Mouse (Mus musculus) midbrain, postnatal 0 days (tissue): ENCODE measurements at regions not wholly inside any gene's neighbourhood (a gene's known extent, or its start where the extent isn't known, plus 50 kb on each side); places are given as distances from the start of the nearest gene placed in this dataset.

Experiments
- ATAC-seq: fragments of 200-750 bp; cut with Nextera tagmentation; 2 replicates; pipeline ENCODE4 v1.8.0; 2017; ENCODE audit warnings: moderate number of reproducible peaks, mild to moderate bottlenecking, moderate TSS enrichment, moderate library complexity; ENCODE audit not compliant: low FRiP score
- DNase-seq: peaks from one replicate; pipeline ENCODE4 v3.0.0-alpha.2; 2015; ENCODE audit warnings: low spot score
- H3K27ac ChIP-seq: fragments of 300-500 bp; sonication (generic); 2 replicates; pipeline ENCODE4 v1.5.1; 2014; ENCODE audit warnings: low read depth, mild to moderate bottlenecking, low read length, mixed read lengths
- H3K27me3 ChIP-seq: fragments of 300-500 bp; sonication (generic); 2 replicates; pipeline ENCODE4 v1.6.1; 2014; ENCODE audit warnings: low read length, control low read depth, mixed read lengths; ENCODE audit not compliant: insufficient read depth
- H3K36me3 ChIP-seq: fragments of 300-500 bp; sonication (generic); 2 replicates; pipeline ENCODE4 v1.6.1; 2014; ENCODE audit warnings: low read length, control low read depth, mixed read lengths; ENCODE audit not compliant: insufficient read depth
- H3K4me1 ChIP-seq: fragments of 300-500 bp; sonication (generic); 2 replicates; pipeline ENCODE4 v1.6.1; 2014; ENCODE audit warnings: mild to moderate bottlenecking, control low read depth, antibody characterized with exemption, low read length, mixed read lengths; ENCODE audit not compliant: insufficient read depth
- H3K4me2 ChIP-seq: fragments of 300-500 bp; sonication (generic); 2 replicates; pipeline ENCODE4 v1.6.1; 2014; ENCODE audit warnings: low read depth, mild to moderate bottlenecking, low read length, mixed read lengths; ENCODE audit not compliant: poor library complexity, severe bottlenecking
- H3K4me3 ChIP-seq: fragments of 300-500 bp; sonication (generic); 2 replicates; pipeline ENCODE4 v1.5.1; 2014; ENCODE audit warnings: low read depth, mild to moderate bottlenecking, low read length, moderate library complexity
- H3K9ac ChIP-seq: fragments of 300-500 bp; sonication (generic); replicated peaks from 2 replicates; pipeline ENCODE4 v1.6.1; 2014; ENCODE audit warnings: mild to moderate bottlenecking, low read length, moderate library complexity, mixed read lengths; ENCODE audit not compliant: poor library complexity, severe bottlenecking
- H3K9me3 ChIP-seq: fragments of 300-500 bp; sonication (generic); 2 replicates; pipeline ENCODE4 v1.6.1; 2016; ENCODE audit warnings: low read length, control low read depth
- CTCF ChIP-seq: IDR thresholded peaks from 2 replicates; pipeline ENCODE4 v1.5.1; 2016; ENCODE audit warnings: antibody characterized with exemption, mild to moderate bottlenecking
- WGBS: fragments of 180-500 bp; shearing (Covaris S2); extraction: QIAGEN DNeasy Blood & Tissue Kit; methylation state at CpG from one replicate; pipeline ENCODE4 v1.1.7; 2014; 5-methylcytosine and 5-hydroxymethylcytosine counted together

- H3K4me1 ChIP-seq: no peaks in the 10 kb centered on the region
- ATAC-seq: no peak
- H3K4me2 ChIP-seq: no peak overlapping the region
- 90% methylated on average over 3 of the region's 3 CpGs for WGBS
- no peak for DNase-seq
- no peak for TF ChIP-seq CTCF
- no peaks in the 10 kb centered on the region for H3K36me3 ChIP-seq
- H3K27me3 ChIP-seq: no peaks in the 10 kb centered on the region
- H3K9ac ChIP-seq: no peak overlapping the region
- no peak overlapping the region for H3K27ac ChIP-seq
- no peak overlapping the region for H3K4me3 ChIP-seq
- no peaks in the 10 kb centered on the region for H3K9me3 ChIP-seq
Measured at GRCm38 (mm10) chr9:41880457-41880856, 243.6 kb downstream of the Sorl1 start.

- Histone ChIP-seq H3K36me3 (no peaks in the 10 kb centered on the region), H3K9me3 (no peaks in the 10 kb centered on the region), H3K4me3 (no peak overlapping the region), H3K27me3 (no peaks in the 10 kb centered on the region), H3K9ac (no peak overlapping the region), H3K27ac (no peak overlapping the region), H3K4me2 (no peak overlapping the region), H3K4me1 (no peaks in the 10 kb centered on the region)
- no peak for TF ChIP-seq CTCF
- WGBS: 97% methylated on average over 1 of the region's 1 CpGs
- ATAC-seq: no peak
- no peak for DNase-seq
Measured at GRCm38 (mm10) chr9:41879080-41879479, 245.0 kb downstream of the Sorl1 start.

GRCm38 (mm10) chr9:41861136-41861535, 263.0 kb downstream of the Sorl1 start:
- H3K4me2 ChIP-seq: no peak overlapping the region
- H3K27ac ChIP-seq: peak overlapping the region; percentile 59
- H3K4me1 ChIP-seq: peaks cover 8% of the 10 kb centered on the region; the same call in 1 of the 2 replicates
- WGBS: 37% methylated on average over 5 of the region's 5 CpGs
- ATAC-seq: no peak
- H3K27me3 ChIP-seq: no peaks in the 10 kb centered on the region
- H3K9ac ChIP-seq: no peak overlapping the region
- H3K9me3 ChIP-seq: no peaks in the 10 kb centered on the region
- TF ChIP-seq CTCF: no peak
- H3K36me3 ChIP-seq: no peaks in the 10 kb centered on the region
- H3K4me3 ChIP-seq: no peak overlapping the region
- no peak for DNase-seq

- no peaks in the 10 kb centered on the region for H3K9me3 ChIP-seq
- no peak for TF ChIP-seq CTCF
- H3K9ac ChIP-seq: no peak overlapping the region
- ATAC-seq (peak; percentile 49; the same call in 1 of the 2 replicates), DNase-seq (peak; percentile 82)
- H3K27me3 ChIP-seq: no peaks in the 10 kb centered on the region
- H3K27ac ChIP-seq: peak overlapping the region; percentile 59; the same call in 1 of the 2 replicates
- H3K4me1 ChIP-seq: peaks cover 8% of the 10 kb centered on the region; the same call in 1 of the 2 replicates
- H3K4me3 ChIP-seq: no peak overlapping the region
- WGBS: 6% methylated on average over 4 of the region's 4 CpGs
- no peak overlapping the region for H3K4me2 ChIP-seq
- no peaks in the 10 kb centered on the region for H3K36me3 ChIP-seq
Measured at GRCm38 (mm10) chr9:41860681-41861080, 263.4 kb downstream of the Sorl1 start.

- H3K27ac ChIP-seq: no peak overlapping the region
- 67% methylated on average over 3 of the region's 3 CpGs for WGBS
- H3K9ac ChIP-seq: no peak overlapping the region
- H3K4me1 ChIP-seq: peaks cover 8% of the 10 kb centered on the region; the same call in 1 of the 2 replicates
- DNase-seq (no peak), ATAC-seq (no peak)
- H3K36me3 ChIP-seq: no peaks in the 10 kb centered on the region
- no peak for TF ChIP-seq CTCF
- H3K9me3 ChIP-seq: no peaks in the 10 kb centered on the region
- no peak overlapping the region for H3K4me2 ChIP-seq
- H3K27me3 ChIP-seq: no peaks in the 10 kb centered on the region
- H3K4me3 ChIP-seq: no peak overlapping the region
Measured at GRCm38 (mm10) chr9:41859780-41860179, 264.3 kb downstream of the Sorl1 start.

- no peak overlapping the region for H3K9ac ChIP-seq
- no peaks in the 10 kb centered on the region for H3K9me3 ChIP-seq
- no peaks in the 10 kb centered on the region for H3K36me3 ChIP-seq
- no peak overlapping the region for H3K4me2 ChIP-seq
- ATAC-seq (no peak), DNase-seq (no peak)
- WGBS: 72% methylated on average over 1 of the region's 1 CpGs
- no peaks in the 10 kb centered on the region for H3K4me1 ChIP-seq
- no peak for TF ChIP-seq CTCF
- H3K27me3 ChIP-seq: no peaks in the 10 kb centered on the region
- no peak overlapping the region for H3K27ac ChIP-seq
- H3K4me3 ChIP-seq: no peak overlapping the region
Measured at GRCm38 (mm10) chr9:41852099-41852498, 272.0 kb downstream of the Sorl1 start.
